Mouse (Mus musculus): ENCODE data around the gene Olfr1130. TPM values are rescaled to one million over a fixed set of nuclear protein-coding genes. Genes with fewer than 3 reads are reported as not detected.
"Not testable (repeated sequence)": the region's sequence is repeated elsewhere in the genome, so short reads cannot be mapped to it uniquely, and the experiment has no call there.

The Olfr1130 gene
- polyA plus RNA-seq (2012; rRNA removed) (not detected in 2 replicates), polyA plus RNA-seq (2014; fragmentation: Nextera tagmentation; extraction: Ambion mirVana) (not detected in 2 replicates)

- H3K4me3 ChIP-seq (ENCODE audit: insufficient read depth in 1 of 2, low read depth in 2 of 2, low read length in 2 of 2); H3K9me3 ChIP-seq (ENCODE audit: control insufficient read depth, low read length); H3K27ac ChIP-seq; DNase-seq (ENCODE audit: low read depth in 3 of 3, low spot score in 3 of 3); H3K36me3 ChIP-seq (replicated peaks; ENCODE audit: control insufficient read depth, insufficient read depth, low read depth); ATAC-seq (ENCODE audit: insufficient read depth); H3K27me3 ChIP-seq (ENCODE audit: control insufficient read depth, insufficient read depth, low read length); H3K9ac ChIP-seq (replicated peaks); H3K4me1 ChIP-seq (replicated peaks; ENCODE audit: control insufficient read depth in 2 of 2, insufficient read depth in 2 of 2, low read length in 1 of 2); H3K4me2 ChIP-seq (ENCODE audit: low read depth): not testable (repeated sequence)
Measured at GRCm38 (mm10) chr2:87605912-87606311, at the start of gene Olfr1130. TSS of gene Olfr1130 (plus strand) at chr2:87606212.

- not testable (repeated sequence) for H3K36me3 ChIP-seq (replicated peaks; ENCODE audit: control insufficient read depth, insufficient read depth, low read depth); DNase-seq (ENCODE audit: low read depth in 3 of 3, low spot score in 3 of 3); H3K9ac ChIP-seq (replicated peaks); H3K4me3 ChIP-seq (ENCODE audit: insufficient read depth in 1 of 2, low read depth in 2 of 2, low read length in 2 of 2); H3K27me3 ChIP-seq (ENCODE audit: control insufficient read depth, insufficient read depth, low read length); H3K27ac ChIP-seq; H3K4me2 ChIP-seq (ENCODE audit: low read depth); H3K9me3 ChIP-seq (ENCODE audit: control insufficient read depth, low read length); H3K4me1 ChIP-seq (replicated peaks; ENCODE audit: control insufficient read depth in 2 of 2, insufficient read depth in 2 of 2, low read length in 1 of 2); ATAC-seq (ENCODE audit: insufficient read depth)
- WGBS (ENCODE audit: insufficient replicate concordance), result 37% methylated on average over 1 of the region's 1 CpGs
Measured at GRCm38 (mm10) chr2:87573602-87574001, 32.4 kb upstream of the Olfr1130 start, which contains the start of gene Olfr1129. TSS of gene Olfr1129 (plus strand) at chr2:87573902.

GRCm38 (mm10) chr2:87626804-87627203, 20.8 kb downstream of the Olfr1130 start, which contains the start of gene Olfr1131:
TSS of gene Olfr1131 (plus strand) at chr2:87627104.
- WGBS (ENCODE audit: insufficient replicate concordance), result 40% methylated on average over 3 of the region's 3 CpGs

GRCm38 (mm10) chr2:87637435-87637834, 31.4 kb downstream of the Olfr1130 start, which contains the start of gene Olfr1132:
TSS of gene Olfr1132 (minus strand) at chr2:87637535.
- no peak for DNase-seq (ENCODE audit: low read depth in 3 of 3, low spot score in 3 of 3)
- no peak for ATAC-seq (ENCODE audit: insufficient read depth)
- no peak for TF ChIP-seq EP300 (IDR thresholded peaks at IDR 0.05; ENCODE audit: low read depth)
- no peak for TF ChIP-seq CTCF (IDR thresholded peaks at IDR 0.05; ENCODE audit: low read depth)

More at GRCm38 (mm10) chr2:87626804-87627203, 20.8 kb downstream of the Olfr1130 start, which contains the start of gene Olfr1131:
- ATAC-seq (ENCODE audit: insufficient read depth), result no peak
- no peaks in the 10 kb centered on the region for H3K27me3 ChIP-seq (ENCODE audit: control insufficient read depth, insufficient read depth, low read length)
- H3K36me3 ChIP-seq (replicated peaks; ENCODE audit: control insufficient read depth, insufficient read depth, low read depth), result no peaks in the 10 kb centered on the region
- no peak within 1 kb of the TSS for H3K27ac ChIP-seq
- no peak for TF ChIP-seq EP300 (IDR thresholded peaks at IDR 0.05; ENCODE audit: low read depth)
- no peak for TF ChIP-seq CTCF (IDR thresholded peaks at IDR 0.05; ENCODE audit: low read depth)
- no peak within 1 kb of the TSS for H3K9ac ChIP-seq (replicated peaks)
- no peak for DNase-seq (ENCODE audit: low read depth in 3 of 3, low spot score in 3 of 3)
- H3K4me3 ChIP-seq (ENCODE audit: insufficient read depth in 1 of 2, low read depth in 2 of 2, low read length in 2 of 2), result no peak within 1 kb of the TSS
- H3K9me3 ChIP-seq (ENCODE audit: control insufficient read depth, low read length), result no peaks in the 10 kb centered on the region
- H3K4me2 ChIP-seq (ENCODE audit: low read depth), result no peak within 1 kb of the TSS
- H3K4me1 ChIP-seq (replicated peaks; ENCODE audit: control insufficient read depth in 2 of 2, insufficient read depth in 2 of 2, low read length in 1 of 2), result no peaks in the 10 kb centered on the region

GRCm38 (mm10) chr2:87642441-87642840, 36.4 kb downstream of the Olfr1130 start:
- no peak overlapping the region for H3K27ac ChIP-seq
- H3K27me3 ChIP-seq (ENCODE audit: control insufficient read depth, insufficient read depth, low read length), result no peaks in the 10 kb centered on the region
- H3K4me1 ChIP-seq (replicated peaks; ENCODE audit: control insufficient read depth in 2 of 2, insufficient read depth in 2 of 2, low read length in 1 of 2), result no peaks in the 10 kb centered on the region
- TF ChIP-seq EP300 (IDR thresholded peaks at IDR 0.05; ENCODE audit: low read depth) (no peak), CTCF (IDR thresholded peaks at IDR 0.05; ENCODE audit: low read depth) (no peak)
- no peak for ATAC-seq (ENCODE audit: insufficient read depth)
- H3K9me3 ChIP-seq (ENCODE audit: control insufficient read depth, low read length), result no peaks in the 10 kb centered on the region
- no peak overlapping the region for H3K9ac ChIP-seq (replicated peaks)
- H3K4me3 ChIP-seq (ENCODE audit: insufficient read depth in 1 of 2, low read depth in 2 of 2, low read length in 2 of 2), result no peak overlapping the region
- H3K4me2 ChIP-seq (ENCODE audit: low read depth), result no peak overlapping the region
- no peaks in the 10 kb centered on the region for H3K36me3 ChIP-seq (replicated peaks; ENCODE audit: control insufficient read depth, insufficient read depth, low read depth)
- no peak for DNase-seq (ENCODE audit: low read depth in 3 of 3, low spot score in 3 of 3)

More at GRCm38 (mm10) chr2:87637435-87637834, 31.4 kb downstream of the Olfr1130 start, which contains the start of gene Olfr1132:
- no peaks in the 10 kb centered on the region for H3K9me3 ChIP-seq (ENCODE audit: control insufficient read depth, low read length)
- H3K4me1 ChIP-seq (replicated peaks; ENCODE audit: control insufficient read depth in 2 of 2, insufficient read depth in 2 of 2, low read length in 1 of 2), result no peaks in the 10 kb centered on the region
- no peak within 1 kb of the TSS for H3K27ac ChIP-seq
- no peak within 1 kb of the TSS for H3K4me3 ChIP-seq (ENCODE audit: insufficient read depth in 1 of 2, low read depth in 2 of 2, low read length in 2 of 2)
- H3K9ac ChIP-seq (replicated peaks), result no peak within 1 kb of the TSS
- no peaks in the 10 kb centered on the region for H3K36me3 ChIP-seq (replicated peaks; ENCODE audit: control insufficient read depth, insufficient read depth, low read depth)
- no peak within 1 kb of the TSS for H3K4me2 ChIP-seq (ENCODE audit: low read depth)
- no peaks in the 10 kb centered on the region for H3K27me3 ChIP-seq (ENCODE audit: control insufficient read depth, insufficient read depth, low read length)
